Mouse (Mus musculus) layer of hippocampus, postnatal 10 days (tissue): ENCODE results near the gene Tcl1b2. TPM values are rescaled to one million over a fixed set of nuclear protein-coding genes. Genes with fewer than 3 reads are reported as not detected.
"Not testable (repeated sequence)": the region's sequence is repeated elsewhere in the genome, so short reads cannot be mapped to it uniquely, and the experiment has no call there.

Experiments used
- DNase-seq, 2 experiments: peaks; one replicate each; pipeline ENCODE4 v3.0.0; 2021; ENCODE audit warnings: low spot score in 2 of 2
- long read RNA-seq: library from polyadenylated mRNA; stranded (forward); transcript quantifications from one replicate; pipeline ENCODE4 v2.0.0, GENCODE M21; 2023
- total RNA-seq, 2 experiments: library from RNA; stranded (reverse); gene quantifications; 2 replicates each; pipeline ENCODE4 v1.2.3; 2021

Tcl1b2 gene
- total RNA-seq: not detected
- long read RNA-seq: 0 reads

- DNase-seq: no peak
Measured at GRCm38 (mm10) chr12:105145714-105146113, at the start of gene Tcl1b2. TSS of gene Tcl1b2 (plus strand) at chr12:105146014.

- no peak for DNase-seq
Measured at GRCm38 (mm10) chr12:105099466-105100044, 46.3 kb upstream of the Tcl1b2 start.

GRCm38 (mm10) chr12:105102901-105103300, 42.9 kb upstream of the Tcl1b2 start:
- no peak for DNase-seq

GRCm38 (mm10) chr12:105104036-105104435, 41.8 kb upstream of the Tcl1b2 start:
- DNase-seq: peak; percentile 89 to 91

- DNase-seq: no peak
Measured at GRCm38 (mm10) chr12:105105326-105105725, 40.5 kb upstream of the Tcl1b2 start.

- DNase-seq: no peak
Measured at GRCm38 (mm10) chr12:105108856-105109255, 37.0 kb upstream of the Tcl1b2 start.

- DNase-seq: no peak
Measured at GRCm38 (mm10) chr12:105109406-105109805, 36.4 kb upstream of the Tcl1b2 start.

- no peak for DNase-seq
Measured at GRCm38 (mm10) chr12:105109812-105110211, 36.0 kb upstream of the Tcl1b2 start.

- no peak for DNase-seq
Measured at GRCm38 (mm10) chr12:105112321-105112988, 33.4 kb upstream of the Tcl1b2 start.

- no peak for DNase-seq
Measured at GRCm38 (mm10) chr12:105116648-105117047, 29.2 kb upstream of the Tcl1b2 start.

GRCm38 (mm10) chr12:105125362-105125761, 20.5 kb upstream of the Tcl1b2 start:
- no peak for DNase-seq

GRCm38 (mm10) chr12:105126516-105126915, 19.3 kb upstream of the Tcl1b2 start:
- DNase-seq: no peak

- DNase-seq: no peak
Measured at GRCm38 (mm10) chr12:105127607-105128006, 18.2 kb upstream of the Tcl1b2 start.

GRCm38 (mm10) chr12:105129494-105130205, 16.2 kb upstream of the Tcl1b2 start:
- not testable (repeated sequence) for DNase-seq

- not testable (repeated sequence) for DNase-seq
Measured at GRCm38 (mm10) chr12:105134167-105134566, 11.6 kb upstream of the Tcl1b2 start.

- not testable (repeated sequence) for DNase-seq
Measured at GRCm38 (mm10) chr12:105134826-105135225, 11.0 kb upstream of the Tcl1b2 start.

GRCm38 (mm10) chr12:105137729-105138128, 8.1 kb upstream of the Tcl1b2 start:
- not testable (repeated sequence) for DNase-seq

- no peak for DNase-seq
Measured at GRCm38 (mm10) chr12:105143096-105143495, 2.7 kb upstream of the Tcl1b2 start.

GRCm38 (mm10) chr12:105144928-105145327, 886 bp upstream of the Tcl1b2 start:
- not testable (repeated sequence) for DNase-seq

GRCm38 (mm10) chr12:105155286-105155685, 9.5 kb downstream of the Tcl1b2 start:
- DNase-seq: peak in 1 of 2 experiments; percentile 9

- DNase-seq: no peak
Measured at GRCm38 (mm10) chr12:105158842-105159241, 13.0 kb downstream of the Tcl1b2 start.

- no peak for DNase-seq
Measured at GRCm38 (mm10) chr12:105159390-105159789, 13.6 kb downstream of the Tcl1b2 start, which contains the start of gene Tcl1b1. TSS of gene Tcl1b1 (plus strand) at chr12:105159690.
